Mouse (Mus musculus) heart, postnatal 0 days (tissue): ENCODE data around the gene Pf4.

Source experiments
- CTCF ChIP-seq: IDR thresholded peaks from 2 replicates; pipeline ENCODE4 v1.5.1; 2016; ENCODE audit warnings: antibody characterized with exemption, control low read depth, low read depth
- EP300 ChIP-seq: IDR thresholded peaks from 2 replicates; pipeline ENCODE4 v1.6.1; 2016; ENCODE audit warnings: antibody characterized with exemption, low read depth

DNA sequence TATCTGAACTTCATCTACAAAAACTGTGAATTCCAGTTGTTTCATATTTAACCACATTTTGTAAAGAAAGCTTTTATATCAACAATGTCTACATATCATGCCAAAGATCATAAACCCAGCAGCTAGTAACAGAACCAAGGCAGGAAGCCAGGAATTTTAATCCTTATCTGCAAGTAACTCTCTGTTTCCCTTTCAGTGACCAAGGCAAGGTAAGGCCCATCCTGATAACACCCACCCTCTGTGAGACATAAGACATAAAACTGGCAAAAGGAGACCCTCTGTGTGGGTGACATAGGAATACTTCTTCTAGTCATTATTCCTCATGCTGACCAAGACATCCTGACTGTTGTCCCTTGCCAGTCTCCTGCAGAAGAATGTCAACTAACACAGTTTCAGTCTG, 32.3 kb downstream of the Pf4 start:
- TF ChIP-seq EP300 (no peak), CTCF (no peak)
